Mouse (Mus musculus): Measurements from ENCODE around the gene Gipc3.

- no peak for TF ChIP-seq POLR2A (IDR thresholded peaks at IDR 0.05; ENCODE audit: extremely low read depth, insufficient read depth, low read length)
- TF ChIP-seq CTCF (IDR thresholded peaks at IDR 0.05; ENCODE audit: low read depth, low read length), result no peak
These were observed 56.5 kb downstream of the Gipc3 start for GRCm38 (mm10) chr10:81286586-81286985.

All from liver, adult 2 months (tissue).